Mouse (Mus musculus) frontal cortex, adult 2 months (tissue): ENCODE measurements at regions not wholly inside any gene's neighbourhood (a gene's known extent, or its start where the extent isn't known, plus 50 kb on each side); places are given as distances from the start of the nearest gene placed in this dataset.

Experiments used
- DNase-seq, 2 experiments: peaks; one replicate each; pipeline ENCODE4 v3.0.0; 2022; ENCODE audit warnings: low spot score in 1 of 2; ENCODE audit errors: extremely low spot score in 1 of 2

DNA sequence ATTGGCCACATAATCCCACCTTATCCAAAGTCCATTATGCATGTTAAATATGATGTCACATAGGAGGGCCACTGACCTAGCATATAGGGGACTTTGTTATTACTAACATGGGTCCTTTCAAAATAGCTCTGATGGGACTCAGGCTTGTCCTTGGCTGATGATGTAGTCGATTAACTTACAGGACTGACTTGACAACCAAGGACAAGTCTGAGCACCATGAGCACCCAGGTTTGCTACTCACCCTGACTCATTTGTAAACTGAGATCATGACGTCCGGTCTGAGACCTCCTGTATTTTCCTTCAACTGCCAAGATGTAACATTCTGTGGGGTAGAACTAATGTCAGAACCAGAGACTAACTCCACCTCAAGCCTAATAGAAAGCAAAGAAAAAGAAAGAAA lies 159.3 kb upstream of the 4933402D24Rik start:
- no peak for DNase-seq

DNA sequence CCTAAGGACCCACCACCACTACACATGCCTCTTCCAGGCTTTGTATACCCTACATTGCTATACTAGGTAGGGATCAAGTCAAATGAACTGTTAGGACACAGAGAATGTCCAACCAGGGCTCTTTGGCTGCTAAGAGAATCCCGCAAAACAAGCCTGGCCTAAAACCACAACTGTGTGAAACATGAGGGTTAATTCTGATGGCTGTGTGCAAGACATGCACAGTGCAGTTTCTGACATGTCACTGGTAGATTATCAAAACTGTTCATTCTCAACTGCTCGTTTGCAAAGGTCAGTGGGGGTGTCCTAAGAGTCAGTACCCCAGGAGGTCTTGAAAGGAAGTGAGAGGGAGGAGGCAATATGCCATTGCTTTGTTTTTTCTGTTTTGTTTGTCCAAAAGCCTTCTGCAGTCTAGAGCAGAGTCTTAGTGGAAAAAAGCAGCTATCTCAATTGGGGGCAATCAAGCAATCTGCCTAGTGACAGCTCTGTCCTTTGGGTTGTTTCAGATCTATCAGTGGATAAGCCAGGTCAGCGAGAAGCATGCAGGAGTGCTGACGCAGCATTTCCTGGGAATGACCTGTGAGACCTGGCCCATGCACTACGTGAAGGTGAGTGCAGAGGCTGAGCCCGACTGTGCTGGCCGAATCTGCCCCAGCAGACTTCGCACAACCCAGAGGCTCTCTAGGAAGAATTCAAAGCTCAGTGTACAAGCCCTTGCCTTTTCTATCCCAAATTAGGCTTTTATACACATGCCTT lies 151.3 kb upstream of the 4933402D24Rik start:
- no peak for DNase-seq

DNA sequence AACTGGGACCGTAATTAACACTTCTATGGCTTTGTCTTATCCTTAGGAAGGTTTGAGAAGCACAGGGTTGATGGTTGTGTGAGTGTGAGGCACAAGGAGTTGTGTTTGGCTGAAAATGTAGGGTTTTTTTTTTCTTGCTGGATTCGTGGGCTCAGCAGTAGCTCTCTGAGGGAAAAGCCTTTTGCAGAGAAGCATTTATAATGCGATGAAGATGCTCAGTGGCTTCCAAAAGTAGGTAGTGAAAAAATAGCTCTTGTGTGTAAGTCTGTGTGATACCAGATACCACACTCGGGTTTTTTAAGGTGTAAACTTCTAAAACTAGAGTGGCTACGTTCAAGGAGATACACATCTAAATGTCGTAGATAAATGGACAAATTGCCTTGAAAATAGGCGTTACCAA lies 149.1 kb upstream of the 4933402D24Rik start:
- DNase-seq, result no peak

DNA sequence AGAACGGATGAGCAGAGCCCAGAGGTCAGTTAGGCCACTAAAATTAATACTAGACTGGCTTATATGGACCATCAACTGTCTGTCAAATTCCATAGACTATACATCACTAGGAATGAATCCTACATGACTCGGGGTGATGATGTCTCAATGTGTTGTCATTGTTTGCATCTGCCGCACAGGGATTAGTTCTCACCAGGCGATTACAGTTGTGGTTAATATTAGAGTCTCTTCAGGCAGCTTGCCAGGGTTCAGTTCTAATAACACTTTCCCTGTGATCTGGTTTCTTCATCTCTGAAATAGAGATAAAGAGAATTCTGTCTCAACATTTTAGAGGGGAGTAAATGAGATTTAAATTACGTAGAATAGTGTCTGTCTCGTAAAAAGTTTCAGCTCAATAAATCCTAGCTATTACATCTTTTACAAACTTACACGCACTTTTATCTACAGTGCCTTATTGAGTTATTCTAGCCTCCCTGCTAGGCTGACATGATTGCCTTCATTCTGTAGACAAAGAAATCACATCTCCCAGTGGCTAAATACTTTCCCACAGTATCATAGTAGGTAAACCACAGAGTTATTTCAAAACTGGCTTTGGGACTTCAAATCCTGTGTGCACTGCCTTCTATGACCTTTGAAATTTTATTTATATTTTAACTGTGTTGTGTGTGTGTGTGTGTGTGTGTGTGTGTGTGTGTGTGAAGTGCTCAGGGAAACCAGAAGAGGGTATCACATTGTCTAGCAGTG lies 148.0 kb upstream of the 4933402D24Rik start:
- DNase-seq, result no peak

DNA sequence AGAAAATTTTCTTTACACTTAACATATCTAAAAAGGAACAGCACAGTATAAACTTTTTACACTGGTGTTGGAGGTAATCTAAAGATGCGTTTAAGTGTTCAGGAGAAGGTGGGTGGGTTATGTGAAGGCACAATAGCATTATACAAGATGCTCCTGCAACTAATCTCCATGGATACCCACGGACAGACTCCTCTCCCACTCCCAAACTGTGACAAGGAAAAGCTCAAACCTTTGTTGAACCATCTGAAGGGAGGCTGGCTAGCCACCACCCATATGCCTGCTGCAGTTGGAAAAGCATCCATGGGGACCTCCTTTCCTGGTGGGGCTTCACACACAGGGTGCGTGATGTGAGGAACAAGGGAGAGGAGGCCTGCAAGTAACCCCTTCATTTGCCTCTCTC lies 141.7 kb upstream of the 4933402D24Rik start:
- DNase-seq, result no peak

DNA sequence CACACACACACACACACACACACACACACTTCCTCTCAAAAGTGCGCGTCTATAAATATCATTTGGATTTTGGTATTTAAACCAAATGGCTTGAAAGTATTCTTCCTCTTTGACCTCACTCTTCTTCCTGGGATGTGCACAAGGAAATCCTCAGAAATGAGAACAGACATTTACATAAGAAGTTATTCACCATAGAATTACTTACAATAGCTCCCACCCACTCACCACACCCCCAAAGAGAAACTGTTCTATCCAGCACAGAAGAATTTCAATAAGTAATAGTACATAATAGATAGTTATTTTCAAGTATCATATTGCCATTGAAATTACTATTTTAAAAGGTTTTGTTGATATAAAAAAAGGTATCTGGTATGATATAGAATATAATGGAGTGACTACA lies 140.1 kb upstream of the 4933402D24Rik start:
- DNase-seq, result no peak

DNA sequence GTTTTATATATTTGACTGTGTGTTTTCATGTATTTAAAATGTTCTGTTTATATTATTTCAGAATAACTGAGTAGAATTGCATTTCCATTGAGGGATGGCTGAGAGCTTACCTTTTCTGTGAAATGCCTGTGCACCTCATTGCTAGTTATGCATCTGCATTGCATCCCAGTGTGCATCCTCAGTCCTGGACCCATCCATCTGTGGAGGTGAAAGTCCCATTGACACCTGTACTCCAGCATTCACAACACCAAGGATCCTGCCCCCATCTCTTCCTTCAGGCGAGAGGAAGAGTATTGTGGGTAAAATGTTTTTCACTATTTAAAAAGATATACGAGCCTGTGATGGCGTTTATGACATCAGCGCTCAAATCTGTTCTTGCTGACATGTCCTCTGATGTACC lies 134.6 kb upstream of the 4933402D24Rik start:
- no peak for DNase-seq

DNA sequence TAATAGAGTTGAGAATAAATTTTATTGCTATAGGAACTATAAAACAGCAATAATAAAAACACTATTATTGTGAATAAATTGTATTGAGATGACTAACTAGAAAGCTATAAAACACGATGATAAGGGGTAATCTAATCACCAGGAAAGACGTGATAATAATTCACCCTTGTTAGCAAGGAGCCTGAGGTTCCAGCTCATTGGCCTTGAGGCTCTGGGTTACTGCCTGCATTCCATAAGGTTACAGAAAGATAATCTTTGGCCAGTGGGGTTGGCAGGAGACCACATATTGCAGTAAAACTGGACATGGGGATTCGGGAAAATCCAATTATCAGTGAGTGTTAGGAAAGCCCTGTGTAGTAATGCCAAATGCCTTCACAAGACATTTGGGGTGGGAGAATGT lies 134.1 kb upstream of the 4933402D24Rik start:
- DNase-seq, result no peak

DNA sequence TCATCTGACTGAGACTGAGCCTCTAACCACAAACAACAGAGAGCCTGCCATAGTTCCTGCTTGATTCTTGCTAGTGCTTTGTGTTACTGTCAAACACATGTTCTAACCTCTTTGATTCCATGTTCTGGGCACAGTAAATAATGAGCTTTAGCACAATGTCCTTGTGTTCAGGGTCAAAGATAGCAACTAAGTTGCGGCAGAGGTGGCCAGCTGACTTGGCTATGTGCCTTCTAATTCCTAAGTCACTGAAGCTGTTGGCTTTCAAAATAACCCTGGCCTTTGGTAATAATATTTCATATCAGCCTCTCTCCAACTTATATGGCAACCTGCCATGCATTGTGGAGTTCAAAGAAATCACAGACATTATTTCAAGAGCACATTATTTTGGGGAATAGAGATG lies 133.3 kb upstream of the 4933402D24Rik start:
- no peak for DNase-seq

DNA sequence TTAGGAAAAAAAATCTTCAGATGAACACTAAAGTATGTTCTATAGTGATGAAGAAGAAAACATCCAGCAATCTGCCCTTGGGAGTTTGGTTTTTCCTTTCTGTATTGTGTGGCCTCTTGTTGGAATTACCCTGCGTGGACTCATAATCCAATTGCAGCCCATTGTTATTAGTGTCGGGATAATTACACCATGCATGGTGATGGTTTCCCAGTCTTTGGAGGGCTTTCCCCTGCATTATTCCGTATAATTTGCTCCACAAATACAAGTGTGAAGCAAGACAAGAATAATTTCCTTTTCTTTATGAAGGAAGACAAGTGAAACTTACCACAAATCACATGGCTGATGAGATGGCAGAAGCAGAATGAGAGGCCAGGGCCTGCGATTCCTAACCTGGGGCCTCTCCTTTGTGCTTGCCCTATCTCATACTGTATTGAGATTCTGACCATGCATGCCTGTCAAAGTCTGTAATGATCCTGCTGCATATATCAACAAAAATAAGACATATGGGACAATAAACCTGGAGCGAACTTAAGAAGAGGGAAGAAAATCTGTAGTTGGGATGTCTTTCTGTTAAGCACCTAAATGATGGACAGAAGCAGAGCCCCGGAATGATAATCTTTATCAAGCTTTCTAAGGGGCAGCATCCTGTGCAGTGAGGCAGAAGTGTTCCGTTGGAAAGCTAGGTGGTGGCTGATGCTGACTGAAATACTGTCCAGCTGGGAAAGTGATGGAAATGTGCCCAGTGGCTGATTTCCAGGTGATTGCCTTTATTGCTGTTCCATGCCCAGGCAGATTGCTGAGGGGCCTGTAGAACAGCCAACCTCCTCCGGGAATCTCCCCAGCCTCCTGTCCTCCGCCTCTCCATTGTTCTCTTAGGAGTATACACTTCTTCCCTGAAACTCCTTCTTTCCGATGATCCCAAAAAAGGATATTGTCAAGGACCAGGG lies 130.8 kb upstream of the 4933402D24Rik start:
- no peak for DNase-seq

DNA sequence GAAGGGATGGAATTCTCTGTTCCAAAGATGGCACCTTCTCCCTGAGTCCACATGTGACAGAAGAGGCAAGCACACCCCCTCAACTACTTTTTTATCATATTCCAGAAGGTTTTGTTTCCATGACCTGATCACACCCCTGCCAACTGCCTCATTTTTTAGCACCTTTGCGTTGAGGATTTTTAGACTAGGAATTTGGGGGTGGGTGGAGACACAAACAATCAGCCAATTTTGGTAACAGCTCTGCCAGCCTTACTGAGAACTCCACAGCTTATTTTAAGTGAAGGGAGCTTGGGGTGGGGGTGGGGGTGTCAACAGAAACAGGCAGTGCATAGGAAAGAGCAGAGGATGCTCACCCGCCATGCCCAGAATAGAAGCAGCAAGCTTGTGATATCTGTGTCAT lies 129.7 kb upstream of the 4933402D24Rik start:
- DNase-seq, result peak; percentile 73 to 78

DNA sequence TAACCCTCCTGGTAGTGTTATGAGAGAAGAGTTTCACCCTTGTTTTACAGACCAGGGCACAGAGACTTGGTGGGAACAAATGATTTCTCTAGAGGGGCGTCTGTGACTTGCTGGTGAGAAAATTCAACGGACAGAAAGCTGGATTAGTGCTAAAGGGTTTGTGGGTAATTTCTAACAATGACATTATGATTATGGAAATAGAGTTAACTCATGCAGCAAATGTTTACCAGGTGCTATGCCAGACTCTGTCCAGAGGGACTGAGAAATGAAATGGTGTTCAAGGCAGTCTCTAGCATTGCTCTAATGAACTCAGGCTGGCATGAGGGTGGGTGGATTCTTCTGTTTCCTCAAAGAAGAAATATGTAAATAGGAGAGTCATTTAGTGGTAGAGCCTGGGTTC lies 128.5 kb upstream of the 4933402D24Rik start:
- DNase-seq, result no peak

DNA sequence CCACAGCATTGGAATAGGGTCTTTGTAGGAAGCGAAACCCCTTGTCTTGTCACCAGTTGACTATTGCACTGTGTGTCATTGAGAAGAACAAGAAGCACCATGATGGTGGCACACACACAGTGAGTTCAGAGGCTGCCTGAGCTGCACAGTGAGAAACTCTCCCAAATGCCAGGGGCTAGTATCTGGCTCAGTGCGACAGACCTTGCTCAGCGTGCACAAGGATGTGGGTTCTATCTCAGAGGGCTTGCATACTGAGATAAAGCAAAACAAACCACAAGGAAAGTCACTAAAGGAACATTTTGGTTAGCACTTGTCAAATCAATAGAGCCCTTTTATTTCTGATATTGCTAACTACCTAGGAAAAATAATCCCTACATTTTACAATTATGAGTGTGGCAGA lies 110.5 kb upstream of the 4933402D24Rik start:
- DNase-seq, result no peak

DNA sequence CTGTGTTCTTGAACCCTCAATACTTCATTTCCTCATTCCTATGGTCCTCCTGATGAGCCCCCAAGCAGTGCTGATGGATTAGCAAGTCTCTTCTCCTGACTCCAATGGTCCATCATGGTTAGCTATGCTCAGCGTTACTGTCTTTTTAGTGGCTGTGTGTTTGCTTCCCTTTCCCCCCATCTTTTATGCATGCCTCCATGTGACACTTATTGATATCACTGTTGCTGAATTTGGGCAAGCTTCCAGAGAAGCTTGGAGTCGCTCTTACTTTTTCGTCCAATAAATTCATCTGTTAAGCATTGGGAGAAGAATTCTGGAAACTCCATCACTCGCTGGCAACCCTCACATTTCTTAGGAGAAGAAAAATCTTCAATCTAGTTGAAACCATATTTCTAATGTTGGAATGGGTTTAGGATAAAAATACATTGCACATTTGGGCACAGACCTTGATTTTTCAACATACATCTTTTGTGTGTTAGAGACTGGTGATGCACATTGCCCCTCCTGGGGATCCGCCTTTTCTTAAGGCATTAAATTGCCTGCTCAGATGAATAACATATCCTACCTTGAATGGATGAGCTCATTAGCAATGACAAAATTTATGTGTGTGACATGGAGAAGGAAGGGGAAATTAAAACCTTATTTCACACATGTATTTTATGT lies 107.7 kb upstream of the 4933402D24Rik start:
- no peak for DNase-seq

DNA sequence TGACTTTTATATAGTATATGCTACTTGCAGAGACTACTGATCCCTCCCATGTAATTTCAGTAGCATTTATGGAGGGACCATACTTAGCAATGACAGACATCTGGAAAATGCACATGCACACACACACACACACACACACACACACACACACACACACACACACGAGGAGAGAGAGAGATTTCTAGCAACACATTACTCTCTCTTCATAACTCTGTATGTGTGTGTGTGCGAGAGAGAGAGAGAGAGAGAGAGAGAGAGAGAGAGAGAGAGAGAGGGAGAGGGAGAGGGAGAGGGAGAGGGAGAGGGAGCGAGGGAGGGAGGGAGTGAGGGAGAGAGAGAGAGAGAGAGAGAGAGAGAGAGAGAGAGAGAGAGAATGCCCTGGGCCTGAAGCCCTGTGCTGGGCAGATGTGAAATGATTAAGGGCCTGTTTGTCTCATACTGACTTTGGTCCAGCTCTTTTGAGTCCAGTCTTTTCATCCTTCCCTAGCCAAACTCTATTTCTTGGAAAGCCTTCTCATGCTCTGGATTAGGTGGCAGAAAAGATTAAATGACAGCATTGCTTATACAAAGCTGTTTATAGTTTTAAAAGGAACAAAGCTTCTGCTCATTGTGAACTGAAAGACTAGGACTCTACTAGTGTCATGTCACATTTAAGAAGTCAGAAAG lies 106.4 kb upstream of the 4933402D24Rik start:
- no peak for DNase-seq

DNA sequence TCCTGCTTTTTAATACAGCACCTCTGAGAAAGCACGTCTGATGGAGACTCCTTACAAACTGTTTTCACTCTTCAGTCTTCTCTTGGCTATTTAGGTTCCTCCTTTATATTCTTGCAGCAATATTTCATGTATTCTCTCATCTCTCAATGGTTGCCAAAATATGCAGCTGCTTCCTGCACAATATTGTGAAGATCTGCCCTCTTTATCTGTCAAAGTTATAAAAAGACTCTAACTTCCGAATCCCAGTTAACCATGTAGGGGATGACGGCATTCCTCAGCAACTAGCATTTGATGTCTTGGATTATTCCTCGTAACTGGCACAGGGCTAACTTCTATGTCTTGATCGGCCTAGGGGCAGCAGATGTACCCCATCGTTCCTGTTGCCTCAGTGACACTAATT lies 102.8 kb upstream of the 4933402D24Rik start:
- no peak for DNase-seq

DNA sequence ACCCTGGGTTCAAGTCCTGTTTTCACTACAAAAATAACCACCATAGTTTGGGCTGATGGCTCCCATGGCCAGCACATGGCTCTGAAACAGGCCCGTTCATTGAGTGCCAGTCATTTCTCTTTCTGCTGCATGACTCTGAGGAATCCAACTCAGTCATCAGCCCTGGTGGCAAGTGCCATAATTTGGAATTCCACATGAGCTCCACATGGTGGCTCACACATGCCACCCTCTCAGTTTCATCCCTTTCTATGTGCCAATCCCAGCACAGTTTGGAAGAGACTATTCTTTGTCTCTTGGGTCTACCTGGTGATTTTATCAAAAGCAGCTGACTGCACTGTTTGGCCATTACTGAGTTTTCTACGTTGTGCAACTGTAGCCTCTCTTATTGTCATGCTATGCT lies 100.3 kb upstream of the 4933402D24Rik start:
- no peak for DNase-seq

DNA sequence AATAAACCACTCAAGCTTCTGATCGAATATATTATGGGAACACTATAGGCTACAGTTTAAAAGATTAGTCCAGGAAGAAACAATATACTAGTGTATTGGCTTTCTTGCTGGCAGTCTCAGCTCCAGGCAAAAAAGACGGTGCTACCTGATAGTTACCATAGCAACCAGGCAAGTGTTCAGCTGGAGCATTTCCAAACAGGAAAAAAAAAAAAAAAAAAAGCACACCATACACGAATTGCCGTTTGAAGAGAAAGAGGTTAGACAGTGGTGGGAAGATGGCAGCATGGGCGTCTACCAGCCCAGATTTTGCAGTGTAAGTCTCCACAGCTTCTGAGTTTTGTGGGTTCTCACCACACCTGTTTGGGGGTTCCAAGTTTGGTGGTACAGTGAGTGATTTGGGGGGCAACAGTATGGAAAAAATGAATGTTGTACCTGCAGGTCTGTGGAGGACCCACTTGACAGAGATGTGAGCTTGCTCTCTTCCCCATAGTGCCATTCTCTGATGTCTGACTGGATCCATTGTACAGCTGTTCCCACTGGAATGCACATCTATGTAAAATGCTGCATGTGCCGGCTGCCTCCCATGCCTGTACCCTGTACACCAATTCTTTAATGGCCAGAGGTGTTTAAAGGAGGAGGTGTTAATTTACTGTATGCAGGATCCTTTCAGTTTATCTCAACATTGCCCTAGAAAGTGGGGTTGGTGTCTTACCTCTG lies 89.0 kb upstream of the 4933402D24Rik start:
- DNase-seq, result no peak

DNA sequence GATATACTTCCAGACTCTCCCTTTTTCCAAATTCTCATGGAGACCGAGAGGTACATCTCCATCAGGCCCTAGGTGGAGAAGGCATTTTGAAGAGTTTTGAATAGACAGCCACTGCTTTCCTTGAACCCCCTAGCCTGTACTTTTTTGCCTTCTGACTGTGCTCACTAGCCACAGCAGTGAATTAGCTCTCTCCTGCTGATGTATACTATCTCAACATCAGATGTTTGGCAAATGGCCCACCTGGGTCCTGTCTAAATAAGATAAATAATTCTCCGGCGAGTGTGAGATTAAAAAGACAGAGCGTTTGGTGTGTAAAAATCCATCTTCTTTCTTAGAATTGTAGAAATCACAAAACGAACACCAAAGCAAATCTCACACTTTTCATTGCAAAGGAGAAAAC lies 88.4 kb upstream of the 4933402D24Rik start:
- DNase-seq, result no peak

DNA sequence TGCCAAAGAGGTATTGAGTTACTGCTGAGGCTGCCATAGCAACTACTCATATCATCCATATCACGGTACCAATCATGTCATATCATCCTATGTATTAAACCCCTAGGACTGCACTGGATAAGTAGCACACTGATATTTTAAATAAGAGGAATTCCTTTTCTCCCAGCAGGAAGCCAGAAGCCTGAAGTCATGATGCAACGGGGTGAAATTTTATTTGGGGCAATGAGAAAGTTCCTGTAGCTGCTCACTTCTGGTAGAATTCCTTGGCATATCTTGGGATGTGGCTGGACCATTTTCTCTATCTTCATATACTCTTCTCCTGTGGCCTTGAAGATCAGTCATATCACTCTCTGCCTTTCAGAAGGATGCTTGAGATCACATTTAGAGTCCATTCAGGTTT lies 87.3 kb upstream of the 4933402D24Rik start:
- DNase-seq, result no peak
